Mouse (Mus musculus) frontal cortex, postnatal 25 days (tissue): ENCODE measurements at regions not wholly inside any gene's neighbourhood (a gene's known extent, or its start where the extent isn't known, plus 50 kb on each side); places are given as distances from the start of the nearest gene placed in this dataset.

Experiments
- DNase-seq, 2 experiments: peaks; one replicate each; pipeline ENCODE4 v3.0.0; 2022; ENCODE audit warnings: low spot score in 2 of 2

DNA sequence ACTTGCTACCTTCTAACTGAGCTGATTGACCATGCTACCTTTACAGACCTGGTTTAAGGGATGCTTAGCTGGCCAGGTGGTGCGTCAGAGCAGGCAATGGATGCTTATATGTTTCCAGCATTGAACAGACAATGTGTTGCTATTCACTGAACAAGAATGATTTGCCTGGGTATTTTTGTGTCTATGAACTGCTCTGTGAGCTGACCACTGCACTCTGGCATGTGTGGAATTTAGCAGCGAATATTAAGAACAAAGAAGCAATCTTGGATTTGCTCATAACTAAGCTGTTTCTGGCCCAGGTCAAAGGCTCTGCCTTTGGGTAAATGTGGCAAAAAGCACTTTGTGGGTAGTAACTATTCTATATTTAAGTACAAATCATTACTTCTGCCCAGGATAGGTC, 58.3 kb upstream of the Ccdc39 start:
- no peak for DNase-seq

DNA sequence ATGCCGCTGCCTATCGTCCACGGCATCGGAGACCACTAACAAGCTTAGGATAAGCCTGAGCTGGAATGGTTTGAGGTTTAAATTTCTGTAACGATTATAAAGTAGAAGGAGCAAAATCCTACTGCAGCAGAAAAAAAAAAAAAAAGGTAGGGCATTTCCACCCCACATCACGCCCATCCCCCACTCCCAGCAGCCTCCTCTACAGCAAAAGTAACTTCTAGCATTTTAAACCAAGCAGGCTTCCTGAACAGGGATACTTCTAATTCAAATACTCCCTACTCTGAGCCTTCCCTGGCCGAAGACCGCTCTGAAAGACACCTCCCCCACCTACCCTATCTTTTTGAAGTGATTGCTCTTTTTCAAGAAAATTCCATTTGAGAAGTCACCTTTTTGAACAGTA, 59.2 kb upstream of the Ccdc39 start:
- no peak for DNase-seq

DNA sequence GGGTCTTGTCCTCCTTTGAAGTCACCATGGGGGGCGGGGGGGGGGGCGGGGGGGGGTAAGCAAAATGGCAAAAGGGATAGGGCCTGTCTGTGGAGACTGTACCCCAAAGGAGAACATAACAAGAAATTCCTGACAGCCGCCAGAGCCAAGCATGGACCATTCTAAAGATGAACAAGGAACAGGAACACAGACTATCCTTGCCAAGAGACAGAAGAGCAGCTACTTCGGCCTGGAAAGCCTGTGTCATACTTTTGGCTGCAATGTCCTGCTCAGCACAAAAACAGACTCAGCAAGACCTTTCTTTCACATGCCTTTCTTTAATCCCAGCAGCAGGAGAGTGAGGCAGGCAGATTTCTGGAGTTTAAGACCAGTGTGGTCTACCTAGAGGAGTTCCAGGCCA, 59.7 kb upstream of the Ccdc39 start:
- DNase-seq: no peak

DNA sequence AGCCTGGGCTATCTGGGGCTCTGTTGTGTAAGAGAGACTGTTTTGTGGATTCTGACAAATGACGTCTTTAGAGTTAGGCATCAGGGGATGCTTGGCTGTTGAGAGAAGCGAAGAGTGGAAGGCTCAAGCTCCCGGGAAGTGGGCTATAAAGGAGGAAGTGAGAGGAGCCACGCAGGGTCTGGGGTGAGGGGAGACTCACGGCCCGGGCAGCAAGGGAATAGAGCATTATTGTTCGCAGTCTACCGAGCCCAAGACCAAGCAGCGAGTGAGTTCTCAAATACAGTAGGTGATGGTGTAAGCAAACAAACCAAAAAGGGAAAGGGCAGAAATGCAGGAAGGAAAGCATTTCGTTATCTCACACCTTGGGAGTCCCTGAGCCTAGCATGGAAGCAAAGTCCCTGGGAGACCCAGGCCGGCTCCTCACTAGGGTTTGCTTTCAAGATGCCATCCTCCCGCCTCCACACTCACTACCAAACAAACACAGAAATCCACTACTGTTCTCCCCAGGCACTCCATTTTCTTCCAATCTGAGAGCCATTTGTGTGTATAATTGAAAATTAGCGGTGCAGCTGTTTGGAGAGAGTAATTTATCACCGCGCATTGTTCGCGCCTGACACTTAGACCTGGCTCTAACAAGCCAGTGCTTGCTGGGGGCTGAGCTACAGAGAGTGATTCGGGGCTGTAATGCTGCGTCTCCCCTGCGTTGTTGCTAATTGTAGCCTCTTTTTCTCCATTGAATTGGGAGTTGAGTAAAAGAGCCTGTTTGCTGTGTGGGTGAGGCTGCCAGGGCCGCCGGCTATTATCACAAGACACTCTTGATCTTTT, 61.0 kb upstream of the Ccdc39 start:
- no peak for DNase-seq

DNA sequence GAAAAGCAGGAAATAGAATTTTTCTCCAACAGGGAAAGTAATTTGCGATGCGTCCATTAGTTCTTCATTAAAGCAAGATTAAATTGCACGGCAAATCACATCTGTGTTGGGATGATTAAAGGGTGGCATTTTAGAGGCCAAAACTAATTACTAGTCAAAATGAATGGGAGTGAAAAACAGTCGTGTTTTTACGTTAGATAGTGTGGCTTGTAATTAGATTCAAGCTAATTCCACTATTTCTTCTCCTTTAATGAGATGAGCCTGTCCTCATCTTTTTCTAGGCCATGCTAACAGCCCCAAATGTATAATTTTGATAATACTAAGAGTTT, 61.5 kb upstream of the Ccdc39 start:
- DNase-seq: no peak

DNA sequence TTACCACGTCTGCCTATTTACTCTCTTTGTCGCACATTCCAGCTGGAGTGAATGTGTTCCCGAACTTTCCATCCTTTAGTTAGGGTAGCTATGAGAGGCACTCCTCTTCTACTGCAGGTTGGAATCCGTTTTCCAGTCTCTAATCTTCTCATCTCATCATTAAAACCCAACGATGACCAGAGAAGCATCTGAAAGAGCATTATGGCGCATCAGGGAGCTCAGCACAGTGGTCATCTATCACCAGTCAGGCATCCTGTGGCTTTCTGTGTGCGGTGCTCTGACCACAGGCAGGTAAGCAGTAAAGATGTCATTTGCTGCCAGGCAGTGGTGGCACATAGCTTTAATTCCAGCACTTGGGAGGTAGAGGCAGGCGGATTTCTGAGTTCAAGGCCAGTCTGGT, 63.0 kb upstream of the Ccdc39 start:
- no peak for DNase-seq

DNA sequence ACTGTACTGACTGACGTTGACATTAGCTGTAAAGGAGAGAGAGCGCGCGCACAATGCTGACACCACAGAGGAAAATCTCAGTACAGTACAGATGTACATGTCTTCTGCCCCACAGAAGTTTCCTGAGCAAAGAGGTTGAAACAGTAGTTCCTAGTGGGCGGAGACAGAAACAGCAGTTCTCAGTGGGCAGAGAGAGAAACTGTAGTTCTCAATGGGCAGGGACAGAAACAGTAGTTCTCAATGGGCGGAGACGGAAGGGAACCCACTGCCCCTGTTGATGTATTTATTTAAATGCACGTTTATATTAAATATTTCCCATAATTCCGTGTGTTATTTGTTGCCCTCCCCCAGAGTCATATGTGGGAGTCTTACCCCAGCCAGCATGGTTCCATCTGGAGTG, 67.4 kb upstream of the Ccdc39 start:
- no peak for DNase-seq

DNA sequence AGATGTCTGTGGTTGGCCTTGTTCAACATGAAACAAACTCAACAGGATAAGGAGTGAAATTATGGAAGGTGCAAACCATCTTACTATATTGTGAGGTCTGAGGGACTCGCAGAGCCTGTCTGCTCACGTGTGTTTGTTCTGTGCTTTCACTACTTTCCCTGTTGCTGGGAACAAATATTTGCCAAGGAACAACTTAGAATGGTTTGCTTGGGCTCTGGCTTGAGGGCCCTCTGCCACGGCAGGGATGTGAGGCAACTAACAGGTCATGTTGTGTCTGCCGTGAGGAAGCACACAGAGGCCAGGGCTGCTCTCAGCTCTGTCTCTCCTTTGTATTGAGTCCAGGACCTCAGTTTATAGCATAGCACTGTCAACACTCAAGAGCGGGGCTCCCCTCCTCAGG, 69.4 kb upstream of the Ccdc39 start:
- DNase-seq: no peak

DNA sequence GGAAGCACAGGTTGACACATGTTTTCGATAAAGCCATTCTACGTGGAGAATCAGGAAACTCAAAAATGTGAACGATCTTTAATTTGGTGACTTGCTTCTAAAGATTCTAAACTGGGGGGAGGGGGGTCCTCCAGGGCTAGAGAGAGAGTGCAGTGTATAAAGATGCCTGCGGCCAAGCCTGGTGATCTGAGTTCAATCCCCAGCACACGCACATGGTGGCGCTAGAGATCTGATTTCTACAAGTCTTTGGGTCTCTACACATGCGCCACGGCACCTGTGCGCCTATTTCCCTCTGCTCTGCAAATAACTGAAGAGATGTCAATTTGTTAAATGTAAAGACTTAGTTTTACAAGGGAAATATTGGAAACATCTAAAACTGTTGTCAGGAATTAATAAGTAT, 70.3 kb upstream of the Ccdc39 start:
- DNase-seq: no peak

DNA sequence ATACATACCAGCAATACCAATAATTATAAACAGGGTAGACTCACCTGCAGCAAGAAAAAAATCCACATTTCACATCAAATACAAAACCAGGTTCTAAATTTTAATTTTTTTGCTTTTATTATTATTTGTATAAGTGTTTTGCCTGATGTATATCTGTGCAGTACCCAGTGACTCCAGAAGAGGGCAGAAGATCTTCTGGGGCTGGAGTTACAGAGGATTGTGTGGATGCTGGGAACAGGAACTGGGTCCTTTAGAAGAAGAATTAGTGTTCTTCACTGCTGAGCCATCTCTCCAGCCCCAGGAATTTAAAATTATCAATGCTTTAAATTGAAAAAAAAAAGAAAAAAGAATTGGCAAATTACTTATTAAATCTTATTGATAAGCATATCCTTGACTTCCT, 71.7 kb upstream of the Ccdc39 start:
- DNase-seq: no peak

DNA sequence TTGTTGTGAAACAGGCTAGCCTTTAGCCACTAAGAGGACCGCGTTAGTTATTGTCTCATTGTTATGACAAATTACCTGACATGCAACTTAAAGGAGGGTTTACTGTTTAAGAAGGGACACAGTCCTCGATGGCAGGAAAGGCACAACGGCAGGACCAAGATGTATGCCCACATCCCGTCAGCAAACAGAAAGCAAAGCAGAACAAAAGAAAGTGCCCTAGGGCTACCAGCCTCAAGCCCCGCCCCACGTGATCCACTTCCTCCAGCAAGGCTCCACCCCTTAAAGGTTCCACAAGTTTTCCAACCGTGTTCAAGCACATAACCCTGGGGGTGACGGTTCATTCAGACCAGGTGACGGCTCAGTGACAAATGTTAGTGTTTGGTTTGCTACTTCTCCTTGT, 72.2 kb upstream of the Ccdc39 start:
- no peak for DNase-seq

DNA sequence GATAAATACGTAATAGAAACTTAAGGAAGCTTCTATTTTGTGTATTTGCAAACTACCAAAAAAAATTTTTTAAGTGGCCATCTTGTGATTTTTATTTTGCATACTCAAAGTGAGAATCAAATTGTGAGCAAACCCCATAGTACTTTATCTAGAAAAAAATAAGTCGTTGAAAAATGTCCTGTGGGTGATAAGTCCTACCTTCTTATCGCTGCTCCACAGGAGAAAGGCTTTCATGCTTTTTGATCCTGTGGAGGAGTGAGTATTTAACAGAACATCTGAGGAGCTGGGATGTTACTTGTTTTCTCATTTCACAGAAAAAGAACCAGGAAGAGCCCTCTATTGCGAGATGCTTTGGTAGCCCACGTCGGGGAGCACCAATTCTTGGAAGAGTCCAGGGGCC, 72.7 kb upstream of the Ccdc39 start:
- DNase-seq: no peak

DNA sequence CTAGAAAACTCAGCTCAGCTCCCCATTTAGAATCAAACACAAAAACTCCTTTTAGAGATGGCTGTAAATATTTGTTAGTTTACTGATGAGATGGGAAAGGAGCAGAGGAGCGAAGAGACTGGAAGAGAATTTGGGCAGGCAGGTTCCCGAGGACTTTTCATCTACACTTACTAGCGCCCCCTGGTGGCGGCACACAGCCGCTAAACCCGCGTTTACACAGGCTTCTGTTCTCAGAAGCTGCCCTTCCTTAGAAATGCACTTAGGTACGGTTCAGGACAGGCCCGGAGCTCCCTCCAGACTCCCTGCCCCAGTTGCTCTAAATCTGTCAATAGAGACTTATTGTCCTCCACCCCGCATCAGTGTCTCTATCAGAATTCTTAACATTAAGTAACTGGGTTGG, 74.7 kb upstream of the Ccdc39 start:
- DNase-seq: peak; percentile 74 to 79

DNA sequence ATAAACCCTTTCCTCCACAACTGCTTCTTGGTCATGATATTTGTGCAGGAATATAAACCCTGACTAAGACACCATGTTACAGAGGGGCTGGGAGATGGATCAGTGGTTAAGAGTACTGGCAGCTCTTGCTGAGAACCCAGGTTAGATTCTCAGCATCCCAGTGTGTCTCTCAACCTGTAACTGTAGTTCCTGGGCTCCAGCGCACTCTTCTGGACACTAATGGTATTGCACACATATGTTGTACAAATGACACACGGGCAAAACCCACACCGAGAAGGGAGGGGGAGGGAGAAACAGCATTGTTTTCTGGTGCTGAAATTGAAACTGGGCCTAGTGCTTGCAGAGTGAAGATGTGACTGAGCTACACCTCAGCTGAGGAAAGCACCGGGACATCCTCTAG, 81.0 kb upstream of the Ccdc39 start:
- no peak for DNase-seq

DNA sequence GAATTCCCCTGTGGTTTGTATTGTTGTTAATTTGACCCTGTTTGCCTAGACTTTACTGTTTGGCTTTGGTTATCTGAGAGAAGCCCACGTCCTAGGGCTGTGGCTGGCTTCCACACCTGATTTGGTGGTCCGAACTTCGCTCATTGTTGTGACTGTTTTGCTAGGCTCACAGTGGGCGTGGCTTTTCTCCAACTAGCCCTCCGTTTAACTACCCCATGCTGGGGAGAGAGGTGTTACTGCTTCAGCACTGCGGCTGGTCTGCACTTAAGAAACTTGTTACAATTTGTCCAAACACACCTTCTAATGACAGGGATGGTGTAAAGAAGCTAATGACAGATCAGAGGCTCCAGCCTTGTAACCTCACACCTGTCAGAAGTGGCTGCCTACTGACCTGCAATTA, 64.7 kb upstream of the Fxr1 start:
- no peak for DNase-seq

DNA sequence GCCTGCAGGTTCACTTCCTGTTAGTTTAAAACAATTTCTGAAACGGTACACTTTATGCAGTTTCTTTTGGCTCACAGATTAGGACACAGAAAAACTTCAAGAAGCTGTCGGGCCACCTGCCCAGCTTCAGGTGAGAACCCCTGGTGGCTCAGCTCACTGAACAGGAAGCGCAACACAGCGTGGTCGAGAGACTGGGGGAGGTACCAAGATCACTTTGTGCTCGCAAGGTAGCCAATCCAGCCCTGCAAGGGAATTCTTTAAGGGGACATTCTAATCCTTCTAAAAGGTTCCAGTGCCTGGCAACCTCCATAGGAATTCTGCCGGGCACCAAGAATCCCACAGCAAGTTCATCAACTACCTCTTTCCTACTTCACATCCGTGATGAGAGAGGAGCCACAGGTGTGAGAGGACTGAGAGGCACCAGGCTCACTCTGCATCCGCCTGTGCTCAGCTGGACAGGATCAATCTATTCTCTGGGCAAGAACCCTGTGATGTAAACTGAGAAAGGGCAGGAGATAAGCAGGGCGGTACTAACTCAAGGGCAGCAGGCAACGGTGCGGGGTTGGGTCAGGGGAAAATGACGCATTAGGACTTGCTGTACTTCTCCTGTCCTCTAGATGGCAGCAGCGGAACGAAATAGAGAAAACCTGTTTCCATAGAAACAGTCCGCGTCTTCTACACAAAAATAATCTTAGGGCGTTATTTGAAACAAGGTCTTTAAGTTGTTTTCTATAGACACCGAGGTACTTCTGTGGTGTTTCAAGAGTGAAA, 63.7 kb upstream of the Fxr1 start:
- peak; percentile 52 to 68 for DNase-seq

DNA sequence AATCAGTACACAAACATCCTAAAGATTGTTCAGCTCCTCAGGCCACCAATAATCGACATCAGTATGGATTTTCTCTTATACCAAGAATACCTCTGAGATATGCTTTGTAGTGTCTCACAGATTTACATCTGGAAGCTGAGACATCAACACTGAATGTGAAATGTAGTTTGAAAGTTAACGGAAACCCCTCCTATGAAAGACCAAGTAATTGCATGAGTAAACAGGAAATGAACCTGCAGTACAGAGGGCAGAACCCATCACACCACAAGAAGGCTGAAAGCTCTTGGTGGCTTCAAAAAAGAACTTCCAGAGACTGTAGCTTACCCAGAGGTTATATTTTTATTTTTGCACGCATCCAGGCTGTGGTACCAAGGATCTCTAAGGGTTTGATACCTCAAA, 63.1 kb upstream of the Fxr1 start:
- DNase-seq: no peak

DNA sequence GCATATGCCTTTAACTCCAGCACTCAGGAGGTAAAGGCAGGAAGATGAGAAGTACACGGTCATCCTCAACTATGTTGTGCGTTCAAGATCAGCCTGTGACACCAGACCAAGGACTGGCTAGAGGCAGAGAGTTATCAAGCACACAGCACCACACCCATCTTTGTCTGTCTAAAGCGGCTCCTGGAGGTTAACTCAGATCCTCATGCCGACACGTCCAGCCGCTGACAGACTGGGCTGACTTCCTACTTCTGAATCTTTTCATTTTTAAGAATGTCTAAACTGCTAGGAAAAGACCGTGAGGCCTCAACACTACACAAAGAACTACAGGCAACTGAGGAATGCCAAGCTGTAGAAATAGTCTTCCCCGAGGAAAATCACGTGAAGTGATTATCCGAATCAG, 62.1 kb upstream of the Fxr1 start:
- no peak for DNase-seq

DNA sequence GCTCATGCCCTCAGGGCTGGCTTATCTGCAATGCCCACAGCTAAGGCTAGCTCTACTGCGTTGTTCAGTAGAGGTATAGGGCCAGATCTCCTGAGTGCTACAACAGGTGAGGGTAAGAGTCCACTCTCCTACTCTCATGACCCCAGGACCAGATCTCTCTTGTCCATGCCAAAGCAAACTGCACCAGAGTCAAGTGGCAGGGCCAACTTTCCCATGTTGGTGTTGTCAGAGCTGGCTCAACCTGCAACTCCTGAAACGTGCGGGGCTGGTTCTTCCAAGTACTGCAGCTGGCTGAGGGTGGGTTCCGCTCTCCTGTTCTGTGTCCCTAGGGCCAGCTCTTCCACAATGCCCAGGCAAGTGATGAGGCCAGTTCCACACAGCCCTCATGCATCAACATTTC, 61.5 kb upstream of the Fxr1 start:
- DNase-seq: no peak

DNA sequence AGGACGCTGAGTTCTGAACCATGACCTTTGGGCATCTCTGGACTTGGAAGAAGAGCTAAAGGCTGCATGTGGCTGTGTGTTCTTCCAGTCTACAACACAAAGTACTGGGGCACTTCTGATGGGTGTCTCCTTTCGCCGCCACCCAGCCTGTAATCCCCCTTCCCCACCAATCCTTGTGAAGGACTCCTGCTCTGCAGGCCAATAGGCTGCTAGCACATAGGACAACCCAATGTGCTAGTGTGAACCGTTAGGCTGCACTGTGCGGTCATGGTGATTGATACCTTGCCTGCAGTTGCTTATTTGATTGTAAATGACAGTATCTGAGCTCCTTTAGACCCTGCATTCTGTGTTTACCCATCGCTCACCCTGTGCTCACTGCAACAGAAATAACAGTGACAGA, 59.5 kb upstream of the Fxr1 start:
- no peak for DNase-seq

DNA sequence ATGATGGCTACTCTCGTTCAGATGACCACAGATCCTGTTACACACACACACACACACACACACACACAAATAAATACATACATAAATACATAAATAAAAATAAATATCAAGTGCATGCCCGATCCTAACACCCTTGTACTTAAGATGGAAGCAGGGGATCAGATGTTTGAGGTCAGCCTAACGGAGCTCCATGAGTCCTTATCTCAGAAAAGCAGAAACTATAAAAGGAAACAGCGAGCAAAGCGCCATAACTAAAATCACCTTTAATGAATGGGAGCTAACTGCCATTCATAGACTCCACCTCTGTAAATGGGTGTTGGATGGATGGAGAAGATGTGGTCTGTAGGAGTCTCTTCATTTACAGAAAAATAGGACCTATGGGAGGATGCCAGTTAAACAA, 56.8 kb upstream of the Fxr1 start:
- no peak for DNase-seq

DNA sequence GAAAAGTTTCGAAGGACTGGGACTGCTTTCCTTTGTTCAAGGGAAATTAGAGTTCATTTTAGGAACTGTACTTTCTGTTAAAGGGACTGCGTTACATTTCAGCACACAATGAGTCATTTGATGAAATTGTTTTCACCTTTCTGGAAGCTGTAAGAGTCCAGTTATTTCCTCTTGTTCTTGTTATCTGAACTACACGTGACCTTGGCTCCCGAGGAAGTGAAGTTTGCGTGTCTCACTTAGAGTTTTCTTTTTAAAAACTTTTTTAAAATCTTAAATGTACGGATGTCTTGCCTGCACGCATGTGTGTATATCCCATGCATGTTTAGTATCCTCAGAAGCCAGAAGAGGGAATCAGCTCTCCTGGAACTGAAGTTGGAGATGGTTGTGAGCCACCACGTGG, 52.6 kb upstream of the Fxr1 start:
- no peak for DNase-seq
